Mouse (Mus musculus) thymus, postnatal 10 days (tissue): ENCODE data around the gene Mrpl16.

Experiments
- DNase-seq, 2 experiments: peaks; one replicate each; pipeline ENCODE4 v3.0.0; 2021; ENCODE audit warnings: low spot score in 2 of 2

The Mrpl16 gene

GRCm38 (mm10) chr19:11770205-11770892 is at the start of gene Mrpl16:
Mrpl16 (plus strand) TSS chr19:11770391.
- peak; percentile 84 to 89 for DNase-seq

- no peak for DNase-seq
Measured at GRCm38 (mm10) chr19:11723870-11724269, 46.3 kb upstream of the Mrpl16 start.

- no peak for DNase-seq
Measured at GRCm38 (mm10) chr19:11724275-11724674, 45.9 kb upstream of the Mrpl16 start.

GRCm38 (mm10) chr19:11725915-11726314 is 44.3 kb upstream of the Mrpl16 start:
- DNase-seq, result no peak

GRCm38 (mm10) chr19:11727304-11727703 is 42.9 kb upstream of the Mrpl16 start:
- no peak for DNase-seq

GRCm38 (mm10) chr19:11730278-11730677 is 39.9 kb upstream of the Mrpl16 start:
- DNase-seq, result no peak

- no peak for DNase-seq
Measured at GRCm38 (mm10) chr19:11736455-11736854, 33.7 kb upstream of the Mrpl16 start.

- no peak for DNase-seq
Measured at GRCm38 (mm10) chr19:11745680-11746079, 24.5 kb upstream of the Mrpl16 start.

- no peak for DNase-seq
Measured at GRCm38 (mm10) chr19:11747298-11747697, 22.9 kb upstream of the Mrpl16 start, which contains the start of gene Gif. Gif (plus strand) TSS chr19:11747554.

- no peak for DNase-seq
Measured at GRCm38 (mm10) chr19:11765059-11765458, 5.1 kb upstream of the Mrpl16 start.

GRCm38 (mm10) chr19:11766413-11766812 is 3.8 kb upstream of the Mrpl16 start:
- no peak for DNase-seq

GRCm38 (mm10) chr19:11768163-11768562 is 2.0 kb upstream of the Mrpl16 start:
- peak in 1 of 2 experiments; percentile 63 for DNase-seq

- no peak for DNase-seq
Measured at GRCm38 (mm10) chr19:11769257-11769920, 802 bp upstream of the Mrpl16 start.

- peak in 1 of 2 experiments; percentile 52 for DNase-seq
Measured at GRCm38 (mm10) chr19:11777191-11777865, 7.1 kb downstream of the Mrpl16 start.

GRCm38 (mm10) chr19:11785409-11786154 is 15.4 kb downstream of the Mrpl16 start:
- no peak for DNase-seq

GRCm38 (mm10) chr19:11787826-11788225 is 17.6 kb downstream of the Mrpl16 start:
- DNase-seq, result no peak

- no peak for DNase-seq
Measured at GRCm38 (mm10) chr19:11788876-11789275, 18.7 kb downstream of the Mrpl16 start.

GRCm38 (mm10) chr19:11791825-11792224 is 21.6 kb downstream of the Mrpl16 start:
- no peak for DNase-seq

- DNase-seq, result no peak
Measured at GRCm38 (mm10) chr19:11793741-11794359, 23.7 kb downstream of the Mrpl16 start.

- no peak for DNase-seq
Measured at GRCm38 (mm10) chr19:11794447-11794846, 24.3 kb downstream of the Mrpl16 start.

- no peak for DNase-seq
Measured at GRCm38 (mm10) chr19:11800531-11801315, 30.5 kb downstream of the Mrpl16 start.
